ENCODE assay signal across 11 mouse cellular contexts in genomic region chr17:80345277-80345676, GRCm38 (mm10). TPM values are rescaled to one million over a fixed set of nuclear protein-coding genes. Genes with fewer than 3 reads are reported as not detected.
DNase-seq lines count a peak whose midpoint lies in the region; ATAC-seq and TF ChIP-seq lines count a peak whose summit lies in the region.
"Had no signal": no experiment of that assay in that cellular context is flagged by ENCODE, and none has a peak within 500 bp of the region (broad histone marks: within the 10 kb centered on the region; RNA-seq: fewer than 3 reads in every experiment).

No protein-coding gene starts in this region.

- no peak for TF ChIP-seq EP300 in heart, adult 2 months (IDR thresholded peaks at IDR 0.05; ENCODE audit: insufficient read depth, low read depth, low read length)

- TF ChIP-seq CTCF in heart, adult 2 months (IDR thresholded peaks at IDR 0.05), result peak; percentile 42
- TF ChIP-seq CTCF in bone marrow, adult 2 months (IDR thresholded peaks at IDR 0.05; ENCODE audit: control insufficient read depth, insufficient read depth, low read length), result peak; percentile 31; the same call in 1 of the 2 replicates

- no peak overlapping the region for H3K9ac ChIP-seq in heart, adult 2 months (ENCODE audit: low read depth, low read length)
- no peak overlapping the region for H3K9ac ChIP-seq in heart, embryonic 12.5 days
- no peak overlapping the region for H3K9ac ChIP-seq in midbrain, embryonic 14.5 days (replicated peaks; ENCODE audit: low read length)
- no peak overlapping the region for H3K9ac ChIP-seq in midbrain, embryonic 16.5 days (ENCODE audit: low read depth, low read length)

- no peak for ATAC-seq in heart, embryonic 12.5 days (ENCODE audit: insufficient number of reproducible peaks, low FRiP score)
- no peak for ATAC-seq in midbrain, embryonic 14.5 days (ENCODE audit: low FRiP score, low TSS enrichment)
- ATAC-seq in midbrain, embryonic 16.5 days, result no peak
- ATAC-seq: forebrain, embryonic 14.5 days; hindbrain, embryonic 16.5 days had no signal

- no peak for DNase-seq in heart, adult 2 months
- peak; percentile 24 for DNase-seq in midbrain, embryonic 14.5 days
- DNase-seq in naive thymus-derived CD4-positive, alpha-beta T cell, adult 2 months (ENCODE audit: low read depth), result peak; percentile 16
- DNase-seq in ovary, postnatal 36 days (ENCODE audit: low spot score), result no peak
- no peak for DNase-seq in T-cell, adult 2 months (ENCODE audit: low spot score)

- H3K9me3 ChIP-seq in heart, embryonic 12.5 days (replicated peaks), result no peaks in the 10 kb centered on the region
- no peaks in the 10 kb centered on the region for H3K9me3 ChIP-seq in midbrain, embryonic 14.5 days (ENCODE audit: control insufficient read depth, low read length)
- H3K9me3 ChIP-seq in midbrain, embryonic 16.5 days (replicated peaks; ENCODE audit: control insufficient read depth, low read length, poor library complexity, severe bottlenecking), result no peaks in the 10 kb centered on the region

- no peak overlapping the region for H3K27ac ChIP-seq in heart, adult 2 months
- H3K27ac ChIP-seq in heart, embryonic 12.5 days (ENCODE audit: poor library complexity, severe bottlenecking), result no peak overlapping the region
- no peak overlapping the region for H3K27ac ChIP-seq in midbrain, embryonic 14.5 days (replicated peaks; ENCODE audit: low read depth, low read length)
- H3K27ac ChIP-seq in midbrain, embryonic 16.5 days (ENCODE audit: low read length), result no peak overlapping the region
- H3K27ac ChIP-seq in bone marrow, adult 2 months (ENCODE audit: control insufficient read depth, insufficient read depth, low read depth, low read length, poor library complexity), result no peak overlapping the region

- H3K4me1 ChIP-seq in heart, adult 2 months (ENCODE audit: control insufficient read depth, insufficient read depth, low read length), result no peaks in the 10 kb centered on the region
- H3K4me1 ChIP-seq in heart, embryonic 12.5 days (replicated peaks), result peaks cover 10% of the 10 kb centered on the region; the same call in 1 of the 2 replicates
- no peaks in the 10 kb centered on the region for H3K4me1 ChIP-seq in midbrain, embryonic 14.5 days (ENCODE audit: control insufficient read depth, insufficient read depth, low read length)
- no peaks in the 10 kb centered on the region for H3K4me1 ChIP-seq in midbrain, embryonic 16.5 days (ENCODE audit: control insufficient read depth, insufficient read depth, low read length)
- no peaks in the 10 kb centered on the region for H3K4me1 ChIP-seq in bone marrow, adult 2 months (ENCODE audit: control insufficient read depth, insufficient read depth, low read length)

- intact Hi-C loops in heart, adult 2 months (cut with DNase I), result no loop called here

- H3K4me2 ChIP-seq in heart, embryonic 12.5 days, result no peak overlapping the region
- no peak overlapping the region for H3K4me2 ChIP-seq in midbrain, embryonic 14.5 days (ENCODE audit: low read length)
- no peak overlapping the region for H3K4me2 ChIP-seq in midbrain, embryonic 16.5 days (ENCODE audit: low read length)

- H3K27me3 ChIP-seq in heart, adult 2 months (ENCODE audit: control insufficient read depth, insufficient read depth, low read length), result no peaks in the 10 kb centered on the region
- no peaks in the 10 kb centered on the region for H3K27me3 ChIP-seq in heart, embryonic 12.5 days (replicated peaks)
- no peaks in the 10 kb centered on the region for H3K27me3 ChIP-seq in midbrain, embryonic 14.5 days (ENCODE audit: control insufficient read depth, insufficient read depth, low read length)
- no peaks in the 10 kb centered on the region for H3K27me3 ChIP-seq in midbrain, embryonic 16.5 days (ENCODE audit: control insufficient read depth, insufficient read depth, low read depth, low read length)

- no peak overlapping the region for H3K4me3 ChIP-seq in heart, adult 2 months
- H3K4me3 ChIP-seq in heart, embryonic 12.5 days, result no peak overlapping the region
- no peak overlapping the region for H3K4me3 ChIP-seq in midbrain, embryonic 14.5 days (replicated peaks; ENCODE audit: low read depth, low read length)
- H3K4me3 ChIP-seq in midbrain, embryonic 16.5 days (ENCODE audit: low read depth, low read length), result no peak overlapping the region
- H3K4me3 ChIP-seq in bone marrow, adult 2 months (replicated peaks; ENCODE audit: control insufficient read depth, low read depth, low read length), result no peak overlapping the region

- H3K36me3 ChIP-seq in heart, adult 2 months (ENCODE audit: control insufficient read depth, insufficient read depth, low read length), result no peaks in the 10 kb centered on the region
- H3K36me3 ChIP-seq in heart, embryonic 12.5 days, result no peaks in the 10 kb centered on the region
- H3K36me3 ChIP-seq in midbrain, embryonic 14.5 days (ENCODE audit: control insufficient read depth, insufficient read depth, low read length), result no peaks in the 10 kb centered on the region
- H3K36me3 ChIP-seq in midbrain, embryonic 16.5 days (ENCODE audit: control insufficient read depth, insufficient read depth, low read length), result no peaks in the 10 kb centered on the region

- WGBS in heart, adult 2 months, result 80% methylated on average over 4 of the region's 4 CpGs
- WGBS in heart, embryonic 12.5 days, result 76% methylated on average over 4 of the region's 4 CpGs
- WGBS in midbrain, embryonic 14.5 days, result 88% methylated on average over 4 of the region's 4 CpGs
- 78% methylated on average over 4 of the region's 4 CpGs for WGBS in midbrain, embryonic 16.5 days
- WGBS in bone marrow, adult 2 months, result 71% methylated on average over 4 of the region's 4 CpGs

- H3K79me2 ChIP-seq in heart, adult 2 months (replicated peaks; ENCODE audit: control insufficient read depth, insufficient read depth, low read length), result no peaks in the 10 kb centered on the region

- TF ChIP-seq POLR2A in heart, adult 2 months (IDR thresholded peaks at IDR 0.05; ENCODE audit: insufficient read depth, low read depth, low read length), result no peak
- no peak for TF ChIP-seq POLR2A in bone marrow, adult 2 months (IDR thresholded peaks at IDR 0.05; ENCODE audit: borderline replicate concordance, control insufficient read depth, low read depth, low read length)

RNA-seq across cellular contexts. Expression of gene Gm10190, which starts 28.1 kb away (rescaled TPM):
- total RNA-seq in heart, adult 2 months (2021), result not detected
- polyA plus RNA-seq in heart, adult 2 months (2012; rRNA removed), result not detected in 2 replicates
- polyA plus RNA-seq in heart, embryonic 12.5 days (2016; fragmentation: Nextera tagmentation; extraction: Ambion mirVana), result 1.1 and 2.4 TPM in 2 replicates
- 1.3 and 2.7 TPM in 2 replicates for polyA plus RNA-seq in midbrain, embryonic 14.5 days (2014; fragmentation: Nextera tagmentation; extraction: Ambion mirVana)
- 3.9 and 4.8 TPM in 2 replicates for polyA plus RNA-seq in midbrain, embryonic 16.5 days (2015; fragmentation: Nextera tagmentation; extraction: Ambion mirVana)
- polyA plus RNA-seq in bone marrow, adult 2 months (2011; ENCODE audit: insufficient read depth, insufficient read length, low replicate concordance, missing spikeins), result not detected in 2 replicates
- total RNA-seq: monocyte, adult 5-6 weeks had no signal

RNA-seq across cellular contexts. Expression of gene Arhgef33, which starts 38.1 kb away (rescaled TPM):
- total RNA-seq in heart, adult 2 months (2021), result under 1 TPM in 1 of 2 experiments, not detected in 1; 0.18 TPM
- 0.06 TPM in 1 of 2 replicates, not detected in the other for polyA plus RNA-seq in heart, adult 2 months (2012; rRNA removed)
- 1.4 and 2.2 TPM in 2 replicates for polyA plus RNA-seq in heart, embryonic 12.5 days (2016; fragmentation: Nextera tagmentation; extraction: Ambion mirVana)
- 2.4 and 4.4 TPM in 2 replicates for polyA plus RNA-seq in midbrain, embryonic 14.5 days (2014; fragmentation: Nextera tagmentation; extraction: Ambion mirVana)
- polyA plus RNA-seq in midbrain, embryonic 16.5 days (2015; fragmentation: Nextera tagmentation; extraction: Ambion mirVana), result 0.92 and 2.2 TPM in 2 replicates
- not detected in 2 replicates for polyA plus RNA-seq in bone marrow, adult 2 months (2011; ENCODE audit: insufficient read depth, insufficient read length, low replicate concordance, missing spikeins)

RNA-seq across cellular contexts. Expression of gene Dhx57, which starts 55.0 kb away (rescaled TPM):
- total RNA-seq in heart, adult 2 months (2021), result 1 to 10 TPM; 5.4 to 6.0 TPM
- polyA plus RNA-seq in heart, adult 2 months (2012; rRNA removed), result 3.9 and 6.9 TPM in 2 replicates
- 13.7 and 13.8 TPM in 2 replicates for polyA plus RNA-seq in heart, embryonic 12.5 days (2016; fragmentation: Nextera tagmentation; extraction: Ambion mirVana)
- 41.9 and 54.7 TPM in 2 replicates for polyA plus RNA-seq in midbrain, embryonic 14.5 days (2014; fragmentation: Nextera tagmentation; extraction: Ambion mirVana)
- polyA plus RNA-seq in midbrain, embryonic 16.5 days (2015; fragmentation: Nextera tagmentation; extraction: Ambion mirVana), result 57.0 and 59.4 TPM in 2 replicates
- polyA plus RNA-seq in bone marrow, adult 2 months (2011; ENCODE audit: insufficient read depth, insufficient read length, low replicate concordance, missing spikeins), result 6.5 and 12.3 TPM in 2 replicates

RNA-seq across cellular contexts. Expression of gene Morn2, which starts 55.3 kb away (rescaled TPM):
- 10 to 100 TPM; 15.4 to 15.6 TPM for total RNA-seq in heart, adult 2 months (2021)
- 9.1 and 9.5 TPM in 2 replicates for polyA plus RNA-seq in heart, adult 2 months (2012; rRNA removed)
- polyA plus RNA-seq in heart, embryonic 12.5 days (2016; fragmentation: Nextera tagmentation; extraction: Ambion mirVana), result 16.5 and 17.2 TPM in 2 replicates
- polyA plus RNA-seq in midbrain, embryonic 14.5 days (2014; fragmentation: Nextera tagmentation; extraction: Ambion mirVana), result 47.3 and 48.5 TPM in 2 replicates
- 48.7 and 48.8 TPM in 2 replicates for polyA plus RNA-seq in midbrain, embryonic 16.5 days (2015; fragmentation: Nextera tagmentation; extraction: Ambion mirVana)
- 5.6 and 6.4 TPM in 2 replicates for polyA plus RNA-seq in bone marrow, adult 2 months (2011; ENCODE audit: insufficient read depth, insufficient read length, low replicate concordance, missing spikeins)
- total RNA-seq: monocyte, adult 5-6 weeks had no signal

Comparison
In these comparisons a context has a peak if more than half of its experiments do, and no peak if none do; other contexts are left out.
1. DNase-seq: peak in midbrain, embryonic 14.5 days (single experiment) and naive thymus-derived CD4-positive, alpha-beta T cell, adult 2 months (single experiment); none in heart, adult 2 months (0 of 2), ovary, postnatal 36 days (single experiment) and T-cell, adult 2 months (single experiment).